Mouse (Mus musculus): ENCODE measurements at regions not wholly inside any gene's neighbourhood (a gene's known extent, or its start where the extent isn't known, plus 50 kb on each side); places are given as distances from the start of the nearest gene placed in this dataset.

DNA sequence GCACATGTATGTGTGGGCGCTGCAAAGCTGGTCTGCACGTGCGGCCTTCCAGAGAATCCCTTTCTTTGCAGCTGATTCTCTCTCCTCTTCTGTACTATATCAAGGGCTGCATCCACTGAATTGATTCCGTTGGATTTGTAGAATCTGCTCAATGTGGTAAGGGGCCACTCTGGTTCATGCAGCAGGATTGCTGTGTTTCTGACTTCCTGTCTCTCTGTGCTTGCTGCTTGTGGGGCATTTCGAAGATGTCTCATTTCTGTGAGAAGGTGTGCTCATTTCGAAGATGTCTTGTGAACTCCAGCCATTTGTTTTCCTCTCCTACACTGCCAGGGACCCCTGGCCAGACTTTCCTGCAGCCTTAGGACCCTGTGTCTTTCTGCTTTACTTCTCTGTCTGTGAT lies 1215.9 kb upstream of the A1bg start:
- DNase-seq (ENCODE audit: low spot score in 2 of 2): no peak

- DNase-seq (ENCODE audit: low spot score in 2 of 2): no peak
Measured at GRCm38 (mm10) chr15:62136932-62137594, 1214.3 kb upstream of the A1bg start.

DNA sequence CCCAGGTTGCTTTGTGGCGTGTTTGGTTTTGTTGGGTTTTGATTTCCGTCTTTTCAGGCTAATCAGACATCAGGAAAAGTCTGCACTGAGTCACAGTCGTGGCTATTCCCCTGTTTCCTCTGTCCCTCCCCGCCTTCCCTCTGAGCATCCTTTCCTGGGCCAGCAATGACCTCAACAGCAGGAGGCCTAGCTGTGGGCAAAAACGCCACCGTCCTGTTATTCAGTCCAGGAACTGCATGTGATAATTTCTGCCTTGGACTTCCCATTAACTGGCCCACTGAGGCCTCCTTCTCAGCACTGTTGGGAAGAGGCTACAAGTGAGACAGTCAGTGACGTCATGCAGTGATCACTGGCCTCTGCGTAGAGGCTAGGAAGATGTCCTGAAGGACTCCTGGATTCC lies 1212.0 kb upstream of the A1bg start:
- DNase-seq (ENCODE audit: low spot score in 2 of 2): no peak

- no peak for DNase-seq (ENCODE audit: low spot score in 2 of 2)
Measured at GRCm38 (mm10) chr15:62134308-62134707, 1211.5 kb upstream of the A1bg start.

- DNase-seq (ENCODE audit: low spot score in 2 of 2): no peak
Measured at GRCm38 (mm10) chr15:62132895-62133294, 1210.1 kb upstream of the A1bg start.

GRCm38 (mm10) chr15:62131686-62132085 lies 1208.9 kb upstream of the A1bg start:
- DNase-seq (ENCODE audit: low spot score in 2 of 2): no peak

DNA sequence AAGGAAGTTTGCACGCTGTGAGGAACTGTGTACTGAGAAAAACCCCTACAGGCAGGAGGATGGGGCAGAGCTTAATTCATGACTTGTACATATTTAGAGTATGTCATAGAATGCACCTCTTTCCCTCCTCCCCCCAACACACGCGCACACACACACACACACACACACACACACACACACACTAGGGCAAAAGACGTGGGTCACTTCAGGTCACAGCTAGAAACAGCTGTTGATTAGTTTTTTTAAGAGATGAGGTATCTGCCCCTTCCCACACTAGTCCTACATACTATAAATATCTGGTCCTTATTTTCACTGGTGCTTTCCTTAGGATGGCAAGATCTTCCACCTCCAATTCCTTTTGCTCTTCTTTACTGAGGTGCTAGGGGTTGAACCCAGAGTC lies 1207.7 kb upstream of the A1bg start:
- DNase-seq (ENCODE audit: low spot score in 2 of 2): peak in 1 of 2 experiments; percentile 11

DNA sequence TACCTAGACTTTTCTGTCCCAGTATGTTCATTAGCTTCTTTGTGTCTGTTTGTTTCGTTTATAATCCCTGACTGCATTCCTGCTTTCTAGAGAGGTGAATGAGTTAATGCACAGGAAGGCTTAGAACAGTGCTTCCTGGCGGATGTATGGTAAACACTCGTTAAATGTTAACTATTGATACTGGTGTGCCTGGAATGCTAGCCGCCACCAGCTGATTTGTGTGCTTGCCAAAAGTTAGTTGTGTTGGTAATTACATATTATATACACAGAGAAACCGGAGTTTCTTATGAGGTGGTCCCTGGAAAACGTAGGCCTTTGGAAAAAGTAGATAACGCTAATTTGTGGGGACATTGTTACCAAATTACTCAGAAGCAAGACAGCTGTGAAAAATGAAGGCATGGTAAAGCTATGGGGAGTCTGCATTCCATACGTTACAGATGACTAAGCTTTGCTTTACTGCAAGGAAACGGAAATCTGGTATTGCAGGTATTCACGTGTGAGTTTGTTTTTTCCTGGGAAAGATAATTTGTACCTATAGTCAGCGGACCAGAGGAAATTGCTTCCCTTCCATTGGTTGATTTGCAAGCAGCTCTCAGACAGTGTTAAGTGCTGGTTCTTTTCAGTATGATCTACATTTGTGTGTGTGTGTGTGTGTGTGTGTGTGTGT lies 1205.9 kb upstream of the A1bg start:
- DNase-seq (ENCODE audit: low spot score in 2 of 2): no peak

DNA sequence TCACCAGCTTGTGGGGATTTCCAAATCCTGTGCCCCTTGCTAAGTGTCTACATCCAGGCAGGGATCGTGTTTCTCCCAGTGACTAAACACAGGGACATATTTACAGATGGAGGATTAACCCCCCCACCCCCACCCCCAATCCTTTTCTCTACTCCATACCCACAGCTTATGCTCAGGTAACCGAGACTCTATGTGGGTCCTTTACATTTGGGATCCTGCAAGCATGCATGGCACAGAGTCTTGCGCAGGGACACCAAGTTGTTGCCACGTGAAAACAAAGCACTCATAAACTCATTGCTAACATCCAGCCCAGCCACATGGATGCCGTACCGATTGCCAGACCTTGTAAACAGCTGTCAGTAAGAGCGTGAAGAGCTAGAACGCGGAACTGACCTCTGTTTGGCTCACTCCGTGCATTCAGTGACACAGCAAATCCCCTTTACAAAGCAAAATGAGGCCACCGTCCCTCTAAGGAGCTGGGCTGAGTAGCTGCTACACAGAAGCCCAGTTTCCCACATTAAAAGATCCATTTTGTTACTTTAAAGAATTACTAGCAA lies 1204.9 kb upstream of the A1bg start:
- DNase-seq (ENCODE audit: low spot score in 2 of 2): peak; percentile 14 to 26

DNA sequence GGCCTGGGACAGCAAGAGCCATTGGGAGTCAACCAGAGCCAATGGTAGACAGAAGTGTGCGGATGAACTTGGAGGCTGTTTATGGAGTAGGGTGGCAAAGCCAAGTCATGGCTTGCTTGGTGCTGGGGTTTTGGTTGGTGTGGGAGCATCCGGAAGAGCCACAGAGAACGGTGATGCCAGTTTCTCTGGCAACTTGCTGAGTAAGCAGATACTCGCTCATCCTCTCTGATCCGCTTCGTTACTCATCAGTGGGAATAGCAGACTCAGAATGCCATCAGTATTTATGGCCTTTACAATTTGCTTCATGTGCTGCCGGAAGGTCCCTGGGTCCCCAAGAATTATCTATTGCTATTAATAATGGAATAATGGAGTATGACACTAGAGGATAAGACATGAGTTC lies 1202.9 kb upstream of the A1bg start:
- DNase-seq (ENCODE audit: low spot score in 2 of 2): no peak

GRCm38 (mm10) chr15:62123756-62124155 lies 1200.9 kb upstream of the A1bg start:
- DNase-seq (ENCODE audit: low spot score in 2 of 2): no peak

- DNase-seq (ENCODE audit: low spot score in 2 of 2): no peak
Measured at GRCm38 (mm10) chr15:62122265-62123023, 1199.6 kb upstream of the A1bg start.

- no peak for DNase-seq (ENCODE audit: low spot score in 2 of 2)
Measured at GRCm38 (mm10) chr15:62121696-62122095, 1198.9 kb upstream of the A1bg start.

- DNase-seq (ENCODE audit: low spot score in 2 of 2): no peak
Measured at GRCm38 (mm10) chr15:62120735-62121134, 1197.9 kb upstream of the A1bg start.

- no peak for DNase-seq (ENCODE audit: low spot score in 2 of 2)
Measured at GRCm38 (mm10) chr15:62118997-62119396, 1196.2 kb upstream of the A1bg start.

GRCm38 (mm10) chr15:62116184-62116583 lies 1193.4 kb upstream of the A1bg start:
- no peak for DNase-seq (ENCODE audit: low spot score in 2 of 2)

DNA sequence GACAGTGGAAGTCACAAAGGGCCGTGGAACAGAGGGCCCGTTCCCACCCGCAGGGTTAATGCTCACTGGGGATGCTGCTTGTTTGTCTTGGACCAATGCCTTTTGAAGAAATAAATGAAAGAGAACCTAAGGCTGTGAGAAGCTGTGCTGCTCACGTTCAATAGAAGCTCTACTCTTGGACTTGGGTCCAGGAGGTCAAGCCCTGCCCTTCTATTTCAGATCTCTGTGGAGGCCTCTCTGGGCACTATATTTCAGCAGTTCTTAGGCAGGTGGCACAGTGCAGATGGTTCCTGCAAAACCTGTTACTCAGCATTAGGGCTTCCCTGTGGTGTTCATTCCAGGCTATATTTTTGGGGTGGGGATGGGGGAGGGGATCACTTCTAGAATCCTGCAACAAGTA lies 1192.0 kb upstream of the A1bg start:
- no peak for DNase-seq (ENCODE audit: low spot score in 2 of 2)

GRCm38 (mm10) chr15:62112151-62112550 lies 1189.3 kb upstream of the A1bg start:
- DNase-seq (ENCODE audit: low spot score in 2 of 2): no peak

DNA sequence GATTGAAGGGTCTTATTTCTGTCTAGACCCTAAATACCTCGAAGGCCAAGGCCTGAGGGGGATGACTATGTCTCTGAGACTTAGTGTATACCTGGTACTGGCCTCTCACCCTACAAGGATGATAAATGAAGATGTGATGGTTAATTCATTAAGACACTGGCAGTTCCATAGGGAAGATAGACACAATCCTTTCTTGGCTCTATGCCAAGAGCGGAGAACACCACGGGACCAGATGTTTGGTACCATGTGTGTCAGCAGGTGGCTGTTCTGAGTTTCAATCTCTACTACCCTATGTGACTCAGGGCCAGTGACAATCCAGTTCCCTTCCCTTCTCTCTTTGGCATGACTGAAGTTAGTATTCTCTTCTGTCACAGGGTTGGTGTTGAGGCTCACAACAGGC lies 1185.2 kb upstream of the A1bg start:
- no peak for DNase-seq (ENCODE audit: low spot score in 2 of 2)

DNA sequence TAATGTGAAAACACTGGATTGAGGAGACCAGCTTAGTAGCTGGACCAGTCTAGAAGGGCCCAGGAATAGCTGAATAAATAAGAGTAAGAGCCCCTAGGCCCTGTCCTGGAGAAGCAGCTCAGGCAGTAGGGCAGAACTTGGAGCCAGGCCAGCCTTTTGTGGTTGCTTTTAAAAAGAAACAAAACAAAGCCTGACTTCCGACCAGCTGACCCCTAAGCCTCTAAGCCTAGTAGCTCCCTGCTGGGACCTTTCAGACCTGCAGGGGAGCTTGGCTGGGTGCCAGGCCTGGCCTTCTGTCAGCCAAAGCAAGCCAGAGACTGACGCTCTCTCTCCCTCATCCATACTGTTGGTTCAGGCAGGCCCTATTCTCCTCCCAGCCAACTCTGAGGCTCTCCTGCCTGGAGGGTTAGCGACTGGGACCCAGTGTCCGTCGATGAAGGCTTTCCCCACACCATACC lies 1183.7 kb upstream of the A1bg start:
- DNase-seq (ENCODE audit: low spot score in 2 of 2): peak; percentile 73 to 78

- DNase-seq (ENCODE audit: low spot score in 2 of 2): no peak
Measured at GRCm38 (mm10) chr15:62105483-62105882, 1182.7 kb upstream of the A1bg start.

DNA sequence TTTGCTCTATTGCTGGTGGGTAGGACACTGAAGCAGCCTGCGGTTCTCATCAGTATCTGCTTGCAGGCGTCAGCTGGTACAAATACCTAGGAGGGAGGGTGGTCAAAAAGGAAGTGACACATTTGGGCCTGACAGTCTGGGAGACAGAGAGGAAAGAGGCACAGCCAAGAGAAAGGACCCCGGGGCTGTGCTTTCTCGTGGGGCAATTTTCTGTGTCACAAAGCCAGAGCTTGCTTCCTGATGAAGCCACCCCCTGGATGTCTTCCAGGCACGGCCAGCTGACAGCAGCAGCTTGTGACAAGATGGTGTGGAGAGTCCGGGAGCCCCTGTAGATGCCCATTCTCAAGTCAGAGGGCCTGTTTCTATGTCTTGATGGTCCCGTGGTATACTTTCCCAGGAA lies 1181.8 kb upstream of the A1bg start:
- DNase-seq (ENCODE audit: low spot score in 2 of 2): peak; percentile 17 to 21
